Mouse (Mus musculus): ENCODE data around the gene Eva1b. TPM values are rescaled to one million over a fixed set of nuclear protein-coding genes. Genes with fewer than 3 reads are reported as not detected.
A peak's percentile ranks its signal among the peaks of the same experiment; 100 is the strongest.

Eva1b gene
- polyA plus RNA-seq, 1 experiment from 2014 or later = 60.0 TPM

- 13% methylated on average over 12 of the region's 12 CpGs for WGBS
- H3K9ac ChIP-seq = no peak overlapping the region
- peaks cover 39% of the 10 kb centered on the region for H3K4me1 ChIP-seq
- H3K9me3 ChIP-seq = no peaks in the 10 kb centered on the region
- no peak overlapping the region for H3K4me3 ChIP-seq (replicated peaks)
- H3K4me2 ChIP-seq = peak overlapping the region; percentile 28
- H3K27me3 ChIP-seq (replicated peaks) = no peaks in the 10 kb centered on the region
- no peaks in the 10 kb centered on the region; the same call in 1 of the 2 replicates for H3K36me3 ChIP-seq
- peak overlapping the region; percentile 85 for H3K27ac ChIP-seq
- ATAC-seq (ENCODE audit: insufficient read depth, low FRiP score, low read depth) = peak; percentile 79
These were observed 37.0 kb upstream of the Eva1b start for GRCm38 (mm10) chr4:126110374-126111152.

GRCm38 (mm10) chr4:126111153-126111549 lies 36.4 kb upstream of the Eva1b start:
- no peaks in the 10 kb centered on the region for H3K27me3 ChIP-seq (replicated peaks)
- H3K9ac ChIP-seq = no peak overlapping the region
- peaks cover 45% of the 10 kb centered on the region for H3K4me1 ChIP-seq
- peak overlapping the region; percentile 28 for H3K4me2 ChIP-seq
- H3K27ac ChIP-seq = peak overlapping the region; percentile 85
- H3K4me3 ChIP-seq (replicated peaks) = no peak overlapping the region
- ATAC-seq (ENCODE audit: insufficient read depth, low FRiP score, low read depth) = 0 out of 2 replicates have a peak, but pooled peaks have one; percentile 4
- WGBS = 23% methylated on average over 7 of the region's 7 CpGs
- no peaks in the 10 kb centered on the region for H3K9me3 ChIP-seq
- H3K36me3 ChIP-seq = no peaks in the 10 kb centered on the region; the same call in 1 of the 2 replicates

GRCm38 (mm10) chr4:126113243-126113642 lies 34.3 kb upstream of the Eva1b start:
- Histone ChIP-seq H3K9me3 (no peaks in the 10 kb centered on the region), H3K36me3 (no peaks in the 10 kb centered on the region; the same call in 1 of the 2 replicates), H3K27me3 (replicated peaks) (no peaks in the 10 kb centered on the region), H3K4me2 (no peak overlapping the region), H3K4me1 (peaks cover 41% of the 10 kb centered on the region), H3K9ac (no peak overlapping the region), H3K4me3 (replicated peaks) (no peak overlapping the region), H3K27ac (no peak overlapping the region)
- no peak for ATAC-seq (ENCODE audit: insufficient read depth, low FRiP score, low read depth)
- WGBS = 70% methylated on average over 4 of the region's 4 CpGs

GRCm38 (mm10) chr4:126113943-126114342 lies 33.6 kb upstream of the Eva1b start:
- H3K4me3 ChIP-seq (replicated peaks) = no peak overlapping the region
- H3K4me1 ChIP-seq = peaks cover 39% of the 10 kb centered on the region
- ATAC-seq (ENCODE audit: insufficient read depth, low FRiP score, low read depth) = no peak
- no peaks in the 10 kb centered on the region for H3K9me3 ChIP-seq
- H3K36me3 ChIP-seq = peaks cover 3% of the 10 kb centered on the region; the same call in 1 of the 2 replicates
- H3K27me3 ChIP-seq (replicated peaks) = no peaks in the 10 kb centered on the region
- WGBS = 13% methylated on average over 6 of the region's 6 CpGs
- no peak overlapping the region for H3K4me2 ChIP-seq
- H3K27ac ChIP-seq = no peak overlapping the region
- no peak overlapping the region for H3K9ac ChIP-seq

- Histone ChIP-seq H3K27me3 (replicated peaks) (no peaks in the 10 kb centered on the region), H3K27ac (peak overlapping the region; percentile 9; the same call in 1 of the 2 replicates), H3K4me3 (replicated peaks) (no peak overlapping the region), H3K36me3 (peaks cover 3% of the 10 kb centered on the region; the same call in 1 of the 2 replicates), H3K9me3 (no peaks in the 10 kb centered on the region), H3K9ac (no peak overlapping the region), H3K4me2 (no peak overlapping the region), H3K4me1 (peaks cover 26% of the 10 kb centered on the region)
- ATAC-seq (ENCODE audit: insufficient read depth, low FRiP score, low read depth) = no peak
- WGBS = 87% methylated on average over 9 of the region's 9 CpGs
These were observed 32.1 kb upstream of the Eva1b start for GRCm38 (mm10) chr4:126115411-126115810.

GRCm38 (mm10) chr4:126115871-126116521 lies 31.5 kb upstream of the Eva1b start:
- 56% methylated on average over 6 of the region's 6 CpGs for WGBS
- Histone ChIP-seq H3K27ac (peak overlapping the region; percentile 9; the same call in 1 of the 2 replicates), H3K36me3 (peaks cover 3% of the 10 kb centered on the region; the same call in 1 of the 2 replicates), H3K4me1 (peaks cover 20% of the 10 kb centered on the region), H3K27me3 (replicated peaks) (no peaks in the 10 kb centered on the region), H3K4me3 (replicated peaks) (no peak overlapping the region), H3K4me2 (no peak overlapping the region), H3K9me3 (no peaks in the 10 kb centered on the region), H3K9ac (no peak overlapping the region)
- 0 out of 2 replicates have a peak, but pooled peaks have one; percentile 21 for ATAC-seq (ENCODE audit: insufficient read depth, low FRiP score, low read depth)

- no peaks in the 10 kb centered on the region for H3K9me3 ChIP-seq
- H3K36me3 ChIP-seq = peaks cover 8% of the 10 kb centered on the region; the same call in 1 of the 2 replicates
- no peak for ATAC-seq (ENCODE audit: insufficient read depth, low FRiP score, low read depth)
- H3K9ac ChIP-seq = no peak overlapping the region
- H3K27ac ChIP-seq = no peak overlapping the region
- no peaks in the 10 kb centered on the region for H3K27me3 ChIP-seq (replicated peaks)
- no peak overlapping the region for H3K4me3 ChIP-seq (replicated peaks)
- 80% methylated on average over 8 of the region's 8 CpGs for WGBS
- H3K4me1 ChIP-seq = peaks cover 15% of the 10 kb centered on the region
- no peak overlapping the region for H3K4me2 ChIP-seq
These were observed 30.4 kb upstream of the Eva1b start for GRCm38 (mm10) chr4:126117116-126117515.

GRCm38 (mm10) chr4:126118651-126119050 lies 28.9 kb upstream of the Eva1b start:
- H3K9ac ChIP-seq = no peak overlapping the region
- WGBS = 91% methylated on average over 4 of the region's 4 CpGs
- no peaks in the 10 kb centered on the region for H3K9me3 ChIP-seq
- no peaks in the 10 kb centered on the region for H3K27me3 ChIP-seq (replicated peaks)
- no peak for ATAC-seq (ENCODE audit: insufficient read depth, low FRiP score, low read depth)
- peaks cover 14% of the 10 kb centered on the region for H3K4me1 ChIP-seq
- H3K27ac ChIP-seq = no peak overlapping the region
- peaks cover 10% of the 10 kb centered on the region; the same call in 1 of the 2 replicates for H3K36me3 ChIP-seq
- no peak overlapping the region for H3K4me2 ChIP-seq
- H3K4me3 ChIP-seq (replicated peaks) = no peak overlapping the region

- Histone ChIP-seq H3K36me3 (0 out of 2 replicates have a peak, but pooled peaks cover 12% of the 10 kb centered on the region), H3K27me3 (replicated peaks) (no peaks in the 10 kb centered on the region), H3K9me3 (no peaks in the 10 kb centered on the region), H3K27ac (no peak overlapping the region), H3K4me2 (no peak overlapping the region), H3K4me3 (replicated peaks) (no peak overlapping the region), H3K9ac (no peak overlapping the region), H3K4me1 (peaks cover 11% of the 10 kb centered on the region)
- WGBS = 86% methylated on average over 1 of the region's 1 CpGs
- no peak for ATAC-seq (ENCODE audit: insufficient read depth, low FRiP score, low read depth)
These were observed 28.5 kb upstream of the Eva1b start for GRCm38 (mm10) chr4:126119051-126119450.

- Histone ChIP-seq H3K9me3 (no peaks in the 10 kb centered on the region), H3K9ac (no peak overlapping the region), H3K27ac (no peak overlapping the region), H3K4me2 (no peak overlapping the region), H3K4me1 (peaks cover 11% of the 10 kb centered on the region), H3K27me3 (replicated peaks) (no peaks in the 10 kb centered on the region), H3K36me3 (peaks cover 20% of the 10 kb centered on the region), H3K4me3 (replicated peaks) (no peak overlapping the region)
- 86% methylated on average over 5 of the region's 5 CpGs for WGBS
- ATAC-seq (ENCODE audit: insufficient read depth, low FRiP score, low read depth) = no peak
These were observed 27.5 kb upstream of the Eva1b start for GRCm38 (mm10) chr4:126120052-126120451.

- Histone ChIP-seq H3K9ac (no peak overlapping the region), H3K36me3 (peaks cover 23% of the 10 kb centered on the region), H3K4me3 (replicated peaks) (no peak overlapping the region), H3K27me3 (replicated peaks) (no peaks in the 10 kb centered on the region), H3K4me1 (peaks cover 9% of the 10 kb centered on the region), H3K4me2 (no peak overlapping the region), H3K9me3 (no peaks in the 10 kb centered on the region), H3K27ac (no peak overlapping the region)
- no peak for ATAC-seq (ENCODE audit: insufficient read depth, low FRiP score, low read depth)
- 93% methylated on average over 2 of the region's 2 CpGs for WGBS
These were observed 27.0 kb upstream of the Eva1b start for GRCm38 (mm10) chr4:126120506-126120905.
